Mouse (Mus musculus): Measurements from ENCODE around the gene Hs2st1. TPM values are rescaled to one million over a fixed set of nuclear protein-coding genes. Genes with fewer than 3 reads are reported as not detected.
A peak's percentile ranks its signal among the peaks of the same experiment; 100 is the strongest.

Hs2st1 gene
- polyA plus RNA-seq, 1 experiment: 26.4 TPM

DNA sequence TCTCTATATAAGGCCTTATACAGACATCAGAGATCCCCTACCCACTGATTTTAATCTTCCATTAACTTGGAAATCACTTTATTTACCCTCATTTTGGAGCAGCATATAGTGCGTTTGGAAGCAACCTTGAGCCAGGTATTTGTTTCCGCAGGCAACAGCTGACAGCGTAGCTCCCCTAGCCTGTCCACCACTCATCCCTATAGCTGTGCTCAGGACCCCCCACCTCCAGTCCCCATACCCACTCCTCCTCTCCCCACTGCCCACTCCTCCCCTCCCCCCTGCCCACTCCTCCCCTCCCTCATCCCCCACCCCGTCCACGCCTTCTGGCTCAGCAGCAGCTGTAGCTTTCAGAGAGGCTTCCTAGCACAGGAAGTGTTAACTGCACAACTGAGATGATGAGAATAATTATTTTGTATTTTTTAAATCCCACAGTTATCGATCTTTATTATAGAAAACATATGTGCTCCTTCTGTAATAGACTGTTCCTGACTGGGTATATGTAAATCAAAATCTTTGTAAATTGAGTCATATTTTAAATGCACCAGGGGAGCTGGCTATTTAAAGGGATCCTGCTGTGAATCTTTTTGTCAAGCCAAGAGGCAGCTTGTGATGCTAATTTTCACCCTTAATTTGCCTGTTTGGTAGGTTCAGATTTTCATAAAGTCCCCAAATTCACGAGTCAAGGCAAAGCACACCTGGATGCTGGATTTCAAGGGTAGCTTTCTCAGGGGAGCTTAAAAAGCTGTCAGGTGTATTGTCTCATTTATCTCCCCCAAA lies 148.4 kb downstream of the Hs2st1 start:
- TF ChIP-seq CTCF (IDR thresholded peaks at IDR 0.05; ENCODE audit: extremely low read depth, insufficient read depth, low read length) (no peak), POLR2A (IDR thresholded peaks at IDR 0.05; ENCODE audit: extremely low read depth, insufficient read depth, low read length) (no peak)
- Histone ChIP-seq H3K27ac (ENCODE audit: insufficient read depth, low read length) (peak overlapping the region; percentile 22; the same call in 1 of the 2 replicates), H3K4me1 (ENCODE audit: control insufficient read depth, insufficient read depth, low read length) (peaks cover 5% of the 10 kb centered on the region), H3K4me3 (ENCODE audit: insufficient read depth, low read length) (no peak overlapping the region)

GRCm38 (mm10) chr3:144413821-144414220 lies 156.2 kb downstream of the Hs2st1 start:
- Histone ChIP-seq H3K4me3 (ENCODE audit: insufficient read depth, low read length) (no peak overlapping the region), H3K27ac (ENCODE audit: insufficient read depth, low read length) (no peak overlapping the region), H3K4me1 (ENCODE audit: control insufficient read depth, insufficient read depth, low read length) (peaks cover 6% of the 10 kb centered on the region; the same call in 1 of the 2 replicates)
- no peak for TF ChIP-seq POLR2A (IDR thresholded peaks at IDR 0.05; ENCODE audit: extremely low read depth, insufficient read depth, low read length)
- TF ChIP-seq CTCF (IDR thresholded peaks at IDR 0.05; ENCODE audit: extremely low read depth, insufficient read depth, low read length): no peak

- Histone ChIP-seq H3K4me3 (ENCODE audit: insufficient read depth, low read length) (no peak overlapping the region), H3K27ac (ENCODE audit: insufficient read depth, low read length) (no peak overlapping the region), H3K4me1 (ENCODE audit: control insufficient read depth, insufficient read depth, low read length) (peaks cover 6% of the 10 kb centered on the region; the same call in 1 of the 2 replicates)
- no peak for TF ChIP-seq POLR2A (IDR thresholded peaks at IDR 0.05; ENCODE audit: extremely low read depth, insufficient read depth, low read length)
- no peak for TF ChIP-seq CTCF (IDR thresholded peaks at IDR 0.05; ENCODE audit: extremely low read depth, insufficient read depth, low read length)
These were observed 157.3 kb downstream of the Hs2st1 start for GRCm38 (mm10) chr3:144412538-144413272.

- no peak for TF ChIP-seq POLR2A (IDR thresholded peaks at IDR 0.05; ENCODE audit: extremely low read depth, insufficient read depth, low read length)
- no peak for TF ChIP-seq CTCF (IDR thresholded peaks at IDR 0.05; ENCODE audit: extremely low read depth, insufficient read depth, low read length)
- H3K27ac ChIP-seq (ENCODE audit: insufficient read depth, low read length): no peak overlapping the region
- peaks cover 6% of the 10 kb centered on the region; the same call in 1 of the 2 replicates for H3K4me1 ChIP-seq (ENCODE audit: control insufficient read depth, insufficient read depth, low read length)
- no peak overlapping the region for H3K4me3 ChIP-seq (ENCODE audit: insufficient read depth, low read length)
These were observed 158.2 kb downstream of the Hs2st1 start for GRCm38 (mm10) chr3:144411650-144412278.

DNA sequence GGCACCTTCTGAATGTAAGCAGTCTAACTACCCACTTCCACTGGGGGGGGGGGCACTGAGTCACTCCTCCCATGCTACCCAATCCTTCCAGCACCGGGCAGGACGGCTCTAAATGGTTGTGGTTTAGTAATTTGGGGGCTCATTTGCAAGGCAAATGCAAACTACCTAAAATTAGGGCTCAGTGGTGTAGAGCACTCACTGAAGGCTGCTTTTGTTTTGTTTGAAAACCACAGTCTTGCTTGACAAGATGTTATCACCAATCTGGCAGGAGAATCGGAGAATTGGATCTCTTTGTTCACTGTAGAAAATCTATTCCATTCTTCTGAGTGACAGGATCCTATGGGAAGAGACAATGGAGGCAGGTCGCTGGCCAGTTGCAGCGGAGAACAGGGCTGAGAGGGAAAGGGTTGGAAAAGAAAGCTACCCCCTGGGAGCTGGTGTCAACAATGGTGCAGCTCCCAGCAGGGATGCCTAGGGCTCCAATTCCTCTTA lies 158.9 kb downstream of the Hs2st1 start:
- Histone ChIP-seq H3K27ac (ENCODE audit: insufficient read depth, low read length) (no peak overlapping the region), H3K4me1 (ENCODE audit: control insufficient read depth, insufficient read depth, low read length) (peaks cover 6% of the 10 kb centered on the region; the same call in 1 of the 2 replicates), H3K4me3 (ENCODE audit: insufficient read depth, low read length) (no peak overlapping the region)
- no peak for TF ChIP-seq POLR2A (IDR thresholded peaks at IDR 0.05; ENCODE audit: extremely low read depth, insufficient read depth, low read length)
- TF ChIP-seq CTCF (IDR thresholded peaks at IDR 0.05; ENCODE audit: extremely low read depth, insufficient read depth, low read length): no peak

DNA sequence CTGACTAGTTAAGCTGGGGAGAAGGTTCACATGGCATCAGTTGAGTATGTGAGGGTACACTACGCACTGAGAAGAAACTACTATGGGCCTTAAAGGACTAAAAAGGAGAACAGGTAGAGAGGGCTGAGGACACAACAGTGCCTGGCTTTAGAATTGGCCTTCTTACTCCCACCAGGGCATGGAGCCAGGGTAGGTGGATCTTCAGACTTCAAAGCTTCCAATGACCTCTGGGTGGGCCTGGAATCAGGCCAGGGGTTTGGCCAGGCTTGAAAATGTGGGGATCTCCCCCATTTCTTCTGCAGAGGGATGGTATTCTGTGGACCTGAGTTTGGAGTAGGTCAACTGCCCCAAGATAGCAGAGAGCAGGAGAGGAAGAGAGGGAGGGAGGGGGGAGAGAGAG lies 161.0 kb downstream of the Hs2st1 start:
- Histone ChIP-seq H3K4me1 (ENCODE audit: control insufficient read depth, insufficient read depth, low read length) (peaks cover 6% of the 10 kb centered on the region; the same call in 1 of the 2 replicates), H3K4me3 (ENCODE audit: insufficient read depth, low read length) (no peak overlapping the region), H3K27ac (ENCODE audit: insufficient read depth, low read length) (no peak overlapping the region)
- TF ChIP-seq POLR2A (IDR thresholded peaks at IDR 0.05; ENCODE audit: extremely low read depth, insufficient read depth, low read length) (no peak), CTCF (IDR thresholded peaks at IDR 0.05; ENCODE audit: extremely low read depth, insufficient read depth, low read length) (no peak)

DNA sequence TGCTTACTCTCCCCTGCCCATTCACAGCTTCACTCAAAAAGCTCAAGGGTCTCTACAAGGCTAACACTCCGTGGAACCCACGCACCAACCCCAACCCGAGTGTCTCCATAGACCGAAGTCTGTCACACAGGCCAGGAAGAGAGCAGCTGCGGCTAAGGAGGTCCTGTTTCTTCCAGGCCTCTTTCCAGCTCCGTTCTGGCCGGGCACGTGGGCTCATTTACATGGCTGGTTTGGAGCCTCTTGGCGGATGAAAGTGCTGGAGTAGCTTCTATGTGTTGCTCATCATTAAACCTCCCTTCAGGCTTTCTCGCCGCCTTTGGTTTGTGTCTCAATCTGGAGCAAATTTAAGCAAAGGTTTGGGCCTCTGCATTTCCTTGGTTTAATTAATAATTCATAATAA lies 164.7 kb downstream of the Hs2st1 start:
- TF ChIP-seq CTCF (IDR thresholded peaks at IDR 0.05; ENCODE audit: extremely low read depth, insufficient read depth, low read length): no peak
- no peak for TF ChIP-seq POLR2A (IDR thresholded peaks at IDR 0.05; ENCODE audit: extremely low read depth, insufficient read depth, low read length)
- no peaks in the 10 kb centered on the region for H3K4me1 ChIP-seq (ENCODE audit: control insufficient read depth, insufficient read depth, low read length)

GRCm38 (mm10) chr3:144401292-144401691 lies 168.7 kb downstream of the Hs2st1 start:
- TF ChIP-seq CTCF (IDR thresholded peaks at IDR 0.05; ENCODE audit: extremely low read depth, insufficient read depth, low read length) (no peak), POLR2A (IDR thresholded peaks at IDR 0.05; ENCODE audit: extremely low read depth, insufficient read depth, low read length) (no peak)
- Histone ChIP-seq H3K4me3 (ENCODE audit: insufficient read depth, low read length) (no peak overlapping the region), H3K4me1 (ENCODE audit: control insufficient read depth, insufficient read depth, low read length) (no peaks in the 10 kb centered on the region), H3K27ac (ENCODE audit: insufficient read depth, low read length) (no peak overlapping the region)

More for the DNA sequence above, 164.7 kb downstream of the Hs2st1 start:
- no peak overlapping the region for H3K27ac ChIP-seq (ENCODE audit: insufficient read depth, low read length)
- no peak overlapping the region for H3K4me3 ChIP-seq (ENCODE audit: insufficient read depth, low read length)

GRCm38 (mm10) chr3:144400870-144401269 lies 169.1 kb downstream of the Hs2st1 start:
- Histone ChIP-seq H3K4me1 (ENCODE audit: control insufficient read depth, insufficient read depth, low read length) (no peaks in the 10 kb centered on the region), H3K4me3 (ENCODE audit: insufficient read depth, low read length) (no peak overlapping the region), H3K27ac (ENCODE audit: insufficient read depth, low read length) (no peak overlapping the region)
- TF ChIP-seq POLR2A (IDR thresholded peaks at IDR 0.05; ENCODE audit: extremely low read depth, insufficient read depth, low read length) (no peak), CTCF (IDR thresholded peaks at IDR 0.05; ENCODE audit: extremely low read depth, insufficient read depth, low read length) (no peak)
